Mouse (Mus musculus) CH12.LX (cell line): ENCODE results near the gene Ufsp1. TPM values are rescaled to one million over a fixed set of nuclear protein-coding genes. Genes with fewer than 3 reads are reported as not detected.

ENCODE experiments used
- DNase-seq: peaks from one replicate; pipeline ENCODE4 v3.0.0-alpha.2; 2013; ENCODE audit errors: extremely low read depth
- H3K27ac ChIP-seq: 2 replicates; pipeline ENCODE4 v1.5.1; 2012; ENCODE audit warnings: low read depth, mild to moderate bottlenecking, control low read depth, moderate library complexity; ENCODE audit not compliant: insufficient read depth
- H3K27me3 ChIP-seq: replicated peaks from 2 replicates; pipeline ENCODE3; 2012; ENCODE audit warnings: inconsistent platforms
- H3K36me3 ChIP-seq, 2 experiments: replicated peaks in 1 of 2; 2 replicates each; pipeline versions ENCODE3 to v1.6.1; 2012; ENCODE audit warnings: inconsistent platforms in 1 of 2, low read length in 1 of 2, mild to moderate bottlenecking in 1 of 2, mixed read lengths in 1 of 2, moderate library complexity in 1 of 2; ENCODE audit not compliant: control insufficient read depth in 1 of 2, insufficient read depth in 1 of 2
- H3K4me1 ChIP-seq, 2 experiments: 2 replicates each; pipeline ENCODE4 v1.6.1; 2012; ENCODE audit warnings: inconsistent platforms in 1 of 2, moderate library complexity in 1 of 2; ENCODE audit not compliant: insufficient read depth in 2 of 2, control insufficient read depth in 1 of 2
- H3K4me2 ChIP-seq: 2 replicates; pipeline ENCODE4 v1.6.1; 2012; ENCODE audit warnings: low read depth, mild to moderate bottlenecking, control low read depth; ENCODE audit not compliant: poor library complexity, insufficient read depth, severe bottlenecking
- H3K4me3 ChIP-seq, 3 experiments: fragments of 150-350 bp in 1 of 3; sonication (generic) in 1 of 3; replicated peaks in 1 of 3; 2 replicates each; pipeline versions ENCODE3 to v1.5.1; 2011 to 2012; ENCODE audit warnings: low read depth in 2 of 3, low read length in 2 of 3, mild to moderate bottlenecking in 2 of 3, moderate library complexity in 2 of 3, control low read depth in 1 of 3, improper control_type of control experiment in 1 of 3, inconsistent platforms in 1 of 3, mixed read lengths in 1 of 3; ENCODE audit not compliant: poor library complexity in 1 of 3
- H3K79me2 ChIP-seq: replicated peaks from 2 replicates; pipeline ENCODE4 v1.6.1; 2012; ENCODE audit warnings: mild to moderate bottlenecking, moderate library complexity; ENCODE audit not compliant: control insufficient read depth, poor library complexity, insufficient read depth, severe bottlenecking; ENCODE audit errors: extremely low read depth
- H3K9ac ChIP-seq: 2 replicates; pipeline ENCODE4 v1.6.1; 2012; ENCODE audit warnings: low read depth, mild to moderate bottlenecking, control low read depth, moderate library complexity; ENCODE audit not compliant: insufficient read depth
- H3K9me3 ChIP-seq: replicated peaks from 2 replicates; pipeline ENCODE3; 2012; ENCODE audit warnings: low read length, inconsistent platforms, mixed read lengths
- BHLHE40 ChIP-seq: IDR thresholded peaks from 2 replicates; pipeline ENCODE4 v1.6.1; 2011; ENCODE audit warnings: mild to moderate bottlenecking, low read depth, low read length, improper control_type of control experiment
- CHD1 ChIP-seq: IDR thresholded peaks from 2 replicates; pipeline ENCODE4 v1.6.1; 2012; ENCODE audit warnings: low read depth, low read length, improper control_type of control experiment, inconsistent platforms
- CHD2 ChIP-seq: IDR thresholded peaks from 2 replicates; pipeline ENCODE4 v1.6.1; 2011; ENCODE audit warnings: low read length, improper control_type of control experiment
- CTCF ChIP-seq, 2 experiments: IDR thresholded peaks in 1 of 2; conservative IDR thresholded peaks in 1 of 2; 2 replicates each; pipeline ENCODE4 v1.5.1; 2011 to 2012; ENCODE audit warnings: low read depth in 2 of 2, low read length in 2 of 2, improper control_type of control experiment in 1 of 2, inconsistent platforms in 1 of 2, mild to moderate bottlenecking in 1 of 2, moderate library complexity in 1 of 2
- E2F4 ChIP-seq: IDR thresholded peaks from 2 replicates; pipeline ENCODE4 v1.6.1; 2011; ENCODE audit warnings: low read depth, low read length, improper control_type of control experiment; ENCODE audit not compliant: insufficient replicate concordance
- ELF1 ChIP-seq: IDR thresholded peaks from 2 replicates; pipeline ENCODE4 v1.6.1; 2014; ENCODE audit warnings: low read depth, mild to moderate bottlenecking, inconsistent platforms, low read length, improper control_type of control experiment
- EP300 ChIP-seq: IDR thresholded peaks from 2 replicates; pipeline ENCODE4 v1.6.1; 2011; ENCODE audit warnings: low read length, improper control_type of control experiment
- ETS1 ChIP-seq: conservative IDR thresholded peaks from 2 replicates; pipeline ENCODE4 v1.6.1; 2012; ENCODE audit warnings: low read depth, mild to moderate bottlenecking, inconsistent platforms, low read length, improper control_type of control experiment, moderate library complexity
- GABPA ChIP-seq: IDR thresholded peaks from 2 replicates; pipeline ENCODE4 v1.6.1; 2012; ENCODE audit warnings: low read depth, low read length, improper control_type of control experiment, inconsistent platforms; ENCODE audit not compliant: insufficient replicate concordance
- HCFC1 ChIP-seq: IDR thresholded peaks from 2 replicates; pipeline ENCODE4 v1.6.1; 2012; ENCODE audit warnings: low read depth, mild to moderate bottlenecking, inconsistent platforms, low read length, improper control_type of control experiment
- IRF4 ChIP-seq: IDR thresholded peaks from 2 replicates; pipeline ENCODE4 v1.6.1; 2014; ENCODE audit warnings: low read depth, mild to moderate bottlenecking, inconsistent platforms, low read length, improper control_type of control experiment
- JUN ChIP-seq: IDR thresholded peaks from 2 replicates; pipeline ENCODE4 v1.6.1; 2011; ENCODE audit warnings: low read depth, mild to moderate bottlenecking, low read length, improper control_type of control experiment, moderate library complexity; ENCODE audit not compliant: insufficient read depth
- JUND ChIP-seq: conservative IDR thresholded peaks from 2 replicates; pipeline ENCODE4 v1.6.1; 2011; ENCODE audit warnings: low read depth, low read length, improper control_type of control experiment
- KAT2A ChIP-seq: IDR thresholded peaks from 2 replicates; pipeline ENCODE4 v1.6.1; 2012; ENCODE audit warnings: low read length, improper control_type of control experiment, inconsistent platforms; ENCODE audit not compliant: insufficient replicate concordance
- MAFK ChIP-seq: IDR thresholded peaks from 2 replicates; pipeline ENCODE4 v1.6.1; 2011; ENCODE audit warnings: low read length, improper control_type of control experiment; ENCODE audit not compliant: insufficient replicate concordance
- MAX ChIP-seq: IDR thresholded peaks from 2 replicates; pipeline ENCODE4 v1.6.1; 2011; ENCODE audit warnings: low read length, improper control_type of control experiment
- MAZ ChIP-seq: IDR thresholded peaks from 2 replicates; pipeline ENCODE4 v1.6.1; 2012; ENCODE audit warnings: low read depth, mild to moderate bottlenecking, inconsistent platforms, low read length, improper control_type of control experiment, moderate library complexity
- MEF2A ChIP-seq: IDR thresholded peaks from 2 replicates; pipeline ENCODE4 v1.6.1; 2014; ENCODE audit warnings: low read depth, mild to moderate bottlenecking, inconsistent platforms, low read length, improper control_type of control experiment, borderline replicate concordance
- MXI1 ChIP-seq: IDR thresholded peaks from 2 replicates; pipeline ENCODE4 v1.6.1; 2011; ENCODE audit warnings: mild to moderate bottlenecking, low read depth, low read length, improper control_type of control experiment
- MYC ChIP-seq: IDR thresholded peaks from 2 replicates; pipeline ENCODE4 v1.6.1; 2011; ENCODE audit warnings: low read depth, mild to moderate bottlenecking, improper control_type of control experiment, low read length
- NELFE ChIP-seq: IDR thresholded peaks from 2 replicates; pipeline ENCODE4 v1.6.1; 2011; ENCODE audit warnings: low read depth, low read length, improper control_type of control experiment
- PAX5 ChIP-seq: IDR thresholded peaks from 2 replicates; pipeline ENCODE4 v1.6.1; 2012; ENCODE audit warnings: low read length, inconsistent platforms, mixed read lengths
- POLR2A ChIP-seq: IDR thresholded peaks from 2 replicates; pipeline ENCODE4 v1.6.1; 2011; ENCODE audit warnings: low read depth, mild to moderate bottlenecking, improper control_type of control experiment, low read length
- POLR2AphosphoS2 ChIP-seq: IDR thresholded peaks from 2 replicates; pipeline ENCODE4 v1.6.1; 2011; ENCODE audit warnings: low read depth, low read length, improper control_type of control experiment
- RAD21 ChIP-seq: IDR thresholded peaks from 2 replicates; pipeline ENCODE4 v1.6.1; 2011; ENCODE audit warnings: low read depth, mild to moderate bottlenecking, low read length, improper control_type of control experiment, moderate library complexity
- RCOR1 ChIP-seq: conservative IDR thresholded peaks from 2 replicates; pipeline ENCODE4 v1.6.1; 2012; ENCODE audit warnings: low read depth, mild to moderate bottlenecking, inconsistent platforms, low read length, improper control_type of control experiment
- SIN3A ChIP-seq: IDR thresholded peaks from 2 replicates; pipeline ENCODE4 v1.6.1; 2012; ENCODE audit warnings: low read length, improper control_type of control experiment, inconsistent platforms
- SMC3 ChIP-seq: IDR thresholded peaks from 2 replicates; pipeline ENCODE4 v1.6.1; 2011; ENCODE audit warnings: low read depth, low read length, improper control_type of control experiment
- TBP ChIP-seq: conservative IDR thresholded peaks from 2 replicates; pipeline ENCODE4 v1.6.1; 2011; ENCODE audit warnings: low read depth, low read length, improper control_type of control experiment
- TCF12 ChIP-seq: IDR thresholded peaks from 2 replicates; pipeline ENCODE4 v1.6.1; 2014; ENCODE audit warnings: low read depth, mild to moderate bottlenecking, inconsistent platforms, low read length, improper control_type of control experiment
- UBTF ChIP-seq: IDR thresholded peaks from 2 replicates; pipeline ENCODE4 v1.6.1; 2012; ENCODE audit warnings: low read depth, mild to moderate bottlenecking, inconsistent platforms, low read length, improper control_type of control experiment, moderate library complexity
- USF1 ChIP-seq: IDR thresholded peaks from 2 replicates; pipeline ENCODE4 v1.6.1; 2014; ENCODE audit warnings: low read depth, mild to moderate bottlenecking, inconsistent platforms, low read length, improper control_type of control experiment
- USF2 ChIP-seq: conservative IDR thresholded peaks from 2 replicates; pipeline ENCODE4 v1.6.1; 2011; ENCODE audit warnings: low read depth, low read length, improper control_type of control experiment
- ZC3H11A ChIP-seq: IDR thresholded peaks from 2 replicates; pipeline ENCODE4 v1.6.1; 2012; ENCODE audit warnings: low read depth, mild to moderate bottlenecking, inconsistent platforms, low read length, improper control_type of control experiment
- ZKSCAN1 ChIP-seq: IDR thresholded peaks from 2 replicates; pipeline ENCODE4 v1.6.1; 2012; ENCODE audit warnings: low read depth, inconsistent platforms, low read length, improper control_type of control experiment, borderline replicate concordance
- ZMIZ1 ChIP-seq: IDR thresholded peaks from 2 replicates; pipeline ENCODE4 v1.6.1; 2012; ENCODE audit warnings: low read depth, mild to moderate bottlenecking, inconsistent platforms, low read length, improper control_type of control experiment
- ZNF384 ChIP-seq: IDR thresholded peaks from 2 replicates; pipeline ENCODE4 v1.6.1; 2012; ENCODE audit warnings: low read depth, low read length, improper control_type of control experiment, inconsistent platforms
- dilution Hi-C: fragments of 300-500 bp; cut with MboI; formaldehyde crosslinking; loops from 2 replicates; pipeline ENCODE4 v1.14.3; 2020; ENCODE audit warnings: low sequenced_read_pairs; ENCODE audit not compliant: extremely low pct_unique_long_range_greater_than_20kb, extremely low pct_ligation_motif_present
- in situ Hi-C: fragments of 300-500 bp; cut with MboI; formaldehyde crosslinking; loops from 3 replicates; pipeline ENCODE4 v1.14.3; 2019; ENCODE audit warnings: low sequenced_read_pairs, low pct_ligation_motif_present, low pct_unique_long_range_greater_than_20kb, mixed read lengths
- polyA plus RNA-seq: library from polyadenylated mRNA; unstranded; fragments of >175 nt; gene quantifications from 2 replicates; pipeline ENCODE4 v1.2.1, GENCODE M21; 2012; ENCODE audit warnings: low read depth; ENCODE audit not compliant: insufficient read length
- total RNA-seq, 2 experiments: library from RNA; depleted of rRNA; stranded (reverse); fragments of 300-350 nt in 1 of 2; fragments of >200 nt in 1 of 2; gene quantifications; 2 replicates each; pipeline ENCODE4 v1.2.3; 2012 to 2014

Ufsp1 gene
- total RNA-seq (2012; rRNA removed), result 2.9 and 4.1 TPM in 2 replicates
- total RNA-seq (2014; rRNA removed), result 0.91 and 1.6 TPM in 2 replicates
- polyA plus RNA-seq, result 4.4 and 5.2 TPM in 2 replicates

DNA sequence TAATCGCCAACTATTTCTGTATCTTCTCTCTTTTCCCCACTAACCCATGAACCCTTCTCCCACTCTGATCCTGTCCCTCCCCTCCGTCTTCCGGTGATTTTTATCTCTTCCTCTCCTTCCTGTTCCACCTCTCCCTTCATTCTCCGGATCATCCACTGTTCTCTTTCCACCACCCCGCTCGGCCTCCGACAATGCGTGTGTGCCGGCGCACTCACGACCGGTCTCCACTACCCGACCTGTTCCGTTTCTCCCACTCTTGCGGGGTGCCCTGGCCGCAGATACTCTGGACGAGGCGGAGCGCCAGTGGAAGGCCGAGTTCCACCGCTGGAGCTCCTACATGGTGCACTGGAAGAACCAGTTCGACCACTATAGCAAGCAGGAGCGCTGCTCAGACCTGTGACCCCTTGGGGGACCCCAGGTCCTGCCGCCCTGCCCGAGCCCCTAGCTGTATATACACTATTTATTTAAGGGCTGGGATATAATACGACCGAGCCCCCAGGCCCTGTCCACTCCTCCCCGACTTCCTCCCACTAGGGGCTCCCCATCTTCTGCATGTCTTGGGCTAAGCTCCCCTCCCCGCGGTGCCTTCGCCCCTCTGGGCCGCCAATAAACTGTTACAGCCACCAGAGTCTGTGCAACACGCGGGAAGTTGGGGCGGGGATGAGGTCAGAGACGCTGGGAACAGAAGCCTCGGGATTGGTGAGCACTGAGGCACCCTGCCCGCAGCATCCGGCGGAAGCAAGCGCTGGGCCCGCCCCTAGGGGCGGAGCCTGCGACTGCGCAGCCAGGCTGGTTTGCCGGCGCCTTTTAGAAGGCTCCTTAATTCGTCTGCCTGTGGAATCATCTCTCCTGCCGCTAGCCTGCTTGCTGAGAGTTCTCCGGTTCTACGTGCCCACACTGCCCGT is at the start of gene Ufsp1:
TSS of gene Ufsp1 (plus strand) at position 791 of the 905 bp plus-strand sequence.
- no peaks in the 10 kb centered on the region for H3K79me2 ChIP-seq
- peak; percentile 95 for DNase-seq
- in situ Hi-C loops, result no loop called here
- H3K27ac ChIP-seq, result peak within 1 kb of the TSS; percentile 58
- H3K9ac ChIP-seq, result peak within 1 kb of the TSS; percentile 73
- dilution Hi-C loops, result no loop called here
- no peaks in the 10 kb centered on the region for H3K9me3 ChIP-seq
- H3K4me2 ChIP-seq, result peak within 1 kb of the TSS; percentile 48
- peaks cover 43 to 45% of the 10 kb centered on the region in 2 experiments for H3K36me3 ChIP-seq
- H3K27me3 ChIP-seq, result peaks cover 13% of the 10 kb centered on the region
- peak within 1 kb of the TSS; percentile 71 to 76 (median 72) for H3K4me3 ChIP-seq
- H3K4me1 ChIP-seq, result peaks cover 11 to 37% of the 10 kb centered on the region in 2 experiments; a peak in 3 of 4 replicates
- no peak for TF ChIP-seq RAD21
- TF ChIP-seq IRF4, result no peak
- no peak for TF ChIP-seq BHLHE40
- peak; percentile 93 for TF ChIP-seq POLR2AphosphoS2
- TF ChIP-seq MYC, result no peak
- TF ChIP-seq USF1, result no peak
- peak; percentile 66; the same call in 1 of the 2 replicates for TF ChIP-seq TBP
- no peak for TF ChIP-seq MAZ
- TF ChIP-seq KAT2A, result peak; percentile 60; the same call in 1 of the 2 replicates
- TF ChIP-seq ZC3H11A, result no peak
- no peak for TF ChIP-seq ETS1
- TF ChIP-seq MAX, result peak; percentile 69; the same call in 1 of the 2 replicates
- TF ChIP-seq PAX5, result no peak
- TF ChIP-seq CHD2, result no peak
- TF ChIP-seq ZNF384, result peak; percentile 2; the same call in 1 of the 2 replicates
- TF ChIP-seq GABPA, result no peak
- no peak for TF ChIP-seq RCOR1
- no peak for TF ChIP-seq SMC3
- TF ChIP-seq MEF2A, result no peak
- peak in 1 of 2 experiments; percentile 1; a peak in 1 of 4 replicates for TF ChIP-seq CTCF (conservative IDR thresholded peaks at IDR 0.05 in 1 of 2, IDR thresholded peaks at IDR 0.05 in 1 of 2; ENCODE audit: low read depth in 2 of 2, low read length in 2 of 2)
- no peak for TF ChIP-seq ZKSCAN1
- peak; percentile 9; the same call in 1 of the 2 replicates for TF ChIP-seq JUN
- peak; percentile 66; the same call in 1 of the 2 replicates for TF ChIP-seq MXI1
- TF ChIP-seq CHD1, result peak; percentile 86; the same call in 1 of the 2 replicates
- TF ChIP-seq TCF12, result peak; percentile 61; the same call in 1 of the 2 replicates
- no peak for TF ChIP-seq UBTF
- TF ChIP-seq USF2, result no peak
- TF ChIP-seq NELFE, result peak; percentile 77
- TF ChIP-seq ZMIZ1, result peak; percentile 70
- TF ChIP-seq JUND, result no peak
- peak; percentile 66; the same call in 1 of the 2 replicates for TF ChIP-seq ELF1
- no peak for TF ChIP-seq MAFK
- TF ChIP-seq EP300, result no peak
- TF ChIP-seq E2F4, result no peak
- peak; percentile 92 for TF ChIP-seq POLR2A
- TF ChIP-seq SIN3A, result no peak; the same call in 1 of the 2 replicates
- peak; percentile 82 for TF ChIP-seq HCFC1
